Mouse (Mus musculus) CH12.LX (cell line): ENCODE measurements at regions not wholly inside any gene's neighbourhood (a gene's known extent, or its start where the extent isn't known, plus 50 kb on each side); places are given as distances from the start of the nearest gene placed in this dataset.

ENCODE experiments used
- DNase-seq: peaks from one replicate; pipeline ENCODE4 v3.0.0-alpha.2; 2013; ENCODE audit errors: extremely low read depth
- H3K27ac ChIP-seq: 2 replicates; pipeline ENCODE4 v1.5.1; 2012; ENCODE audit warnings: low read depth, mild to moderate bottlenecking, control low read depth, moderate library complexity; ENCODE audit not compliant: insufficient read depth
- H3K27me3 ChIP-seq: replicated peaks from 2 replicates; pipeline ENCODE3; 2012; ENCODE audit warnings: inconsistent platforms
- H3K36me3 ChIP-seq, 2 experiments: replicated peaks in 1 of 2; 2 replicates each; pipeline versions ENCODE3 to v1.6.1; 2012; ENCODE audit warnings: inconsistent platforms in 1 of 2, low read length in 1 of 2, mild to moderate bottlenecking in 1 of 2, mixed read lengths in 1 of 2, moderate library complexity in 1 of 2; ENCODE audit not compliant: control insufficient read depth in 1 of 2, insufficient read depth in 1 of 2
- H3K4me1 ChIP-seq, 2 experiments: 2 replicates each; pipeline ENCODE4 v1.6.1; 2012; ENCODE audit warnings: inconsistent platforms in 1 of 2, moderate library complexity in 1 of 2; ENCODE audit not compliant: insufficient read depth in 2 of 2, control insufficient read depth in 1 of 2
- H3K4me2 ChIP-seq: 2 replicates; pipeline ENCODE4 v1.6.1; 2012; ENCODE audit warnings: low read depth, mild to moderate bottlenecking, control low read depth; ENCODE audit not compliant: poor library complexity, insufficient read depth, severe bottlenecking
- H3K4me3 ChIP-seq, 3 experiments: fragments of 150-350 bp in 1 of 3; sonication (generic) in 1 of 3; replicated peaks in 1 of 3; 2 replicates each; pipeline versions ENCODE3 to v1.5.1; 2011 to 2012; ENCODE audit warnings: low read depth in 2 of 3, low read length in 2 of 3, mild to moderate bottlenecking in 2 of 3, moderate library complexity in 2 of 3, control low read depth in 1 of 3, improper control_type of control experiment in 1 of 3, inconsistent platforms in 1 of 3, mixed read lengths in 1 of 3; ENCODE audit not compliant: poor library complexity in 1 of 3
- H3K79me2 ChIP-seq: replicated peaks from 2 replicates; pipeline ENCODE4 v1.6.1; 2012; ENCODE audit warnings: mild to moderate bottlenecking, moderate library complexity; ENCODE audit not compliant: control insufficient read depth, poor library complexity, insufficient read depth, severe bottlenecking; ENCODE audit errors: extremely low read depth
- H3K9ac ChIP-seq: 2 replicates; pipeline ENCODE4 v1.6.1; 2012; ENCODE audit warnings: low read depth, mild to moderate bottlenecking, control low read depth, moderate library complexity; ENCODE audit not compliant: insufficient read depth
- H3K9me3 ChIP-seq: replicated peaks from 2 replicates; pipeline ENCODE3; 2012; ENCODE audit warnings: low read length, inconsistent platforms, mixed read lengths
- BHLHE40 ChIP-seq: IDR thresholded peaks from 2 replicates; pipeline ENCODE4 v1.6.1; 2011; ENCODE audit warnings: mild to moderate bottlenecking, low read depth, low read length, improper control_type of control experiment
- CHD1 ChIP-seq: IDR thresholded peaks from 2 replicates; pipeline ENCODE4 v1.6.1; 2012; ENCODE audit warnings: low read depth, low read length, improper control_type of control experiment, inconsistent platforms
- CHD2 ChIP-seq: IDR thresholded peaks from 2 replicates; pipeline ENCODE4 v1.6.1; 2011; ENCODE audit warnings: low read length, improper control_type of control experiment
- EP300 ChIP-seq: IDR thresholded peaks from 2 replicates; pipeline ENCODE4 v1.6.1; 2011; ENCODE audit warnings: low read length, improper control_type of control experiment
- ETS1 ChIP-seq: conservative IDR thresholded peaks from 2 replicates; pipeline ENCODE4 v1.6.1; 2012; ENCODE audit warnings: low read depth, mild to moderate bottlenecking, inconsistent platforms, low read length, improper control_type of control experiment, moderate library complexity
- GABPA ChIP-seq: IDR thresholded peaks from 2 replicates; pipeline ENCODE4 v1.6.1; 2012; ENCODE audit warnings: low read depth, low read length, improper control_type of control experiment, inconsistent platforms; ENCODE audit not compliant: insufficient replicate concordance
- HCFC1 ChIP-seq: IDR thresholded peaks from 2 replicates; pipeline ENCODE4 v1.6.1; 2012; ENCODE audit warnings: low read depth, mild to moderate bottlenecking, inconsistent platforms, low read length, improper control_type of control experiment
- IRF4 ChIP-seq: IDR thresholded peaks from 2 replicates; pipeline ENCODE4 v1.6.1; 2014; ENCODE audit warnings: low read depth, mild to moderate bottlenecking, inconsistent platforms, low read length, improper control_type of control experiment
- KAT2A ChIP-seq: IDR thresholded peaks from 2 replicates; pipeline ENCODE4 v1.6.1; 2012; ENCODE audit warnings: low read length, improper control_type of control experiment, inconsistent platforms; ENCODE audit not compliant: insufficient replicate concordance
- MAZ ChIP-seq: IDR thresholded peaks from 2 replicates; pipeline ENCODE4 v1.6.1; 2012; ENCODE audit warnings: low read depth, mild to moderate bottlenecking, inconsistent platforms, low read length, improper control_type of control experiment, moderate library complexity
- MEF2A ChIP-seq: IDR thresholded peaks from 2 replicates; pipeline ENCODE4 v1.6.1; 2014; ENCODE audit warnings: low read depth, mild to moderate bottlenecking, inconsistent platforms, low read length, improper control_type of control experiment, borderline replicate concordance
- MXI1 ChIP-seq: IDR thresholded peaks from 2 replicates; pipeline ENCODE4 v1.6.1; 2011; ENCODE audit warnings: mild to moderate bottlenecking, low read depth, low read length, improper control_type of control experiment
- MYC ChIP-seq: IDR thresholded peaks from 2 replicates; pipeline ENCODE4 v1.6.1; 2011; ENCODE audit warnings: low read depth, mild to moderate bottlenecking, improper control_type of control experiment, low read length
- PAX5 ChIP-seq: IDR thresholded peaks from 2 replicates; pipeline ENCODE4 v1.6.1; 2012; ENCODE audit warnings: low read length, inconsistent platforms, mixed read lengths
- POLR2A ChIP-seq: IDR thresholded peaks from 2 replicates; pipeline ENCODE4 v1.6.1; 2011; ENCODE audit warnings: low read depth, mild to moderate bottlenecking, improper control_type of control experiment, low read length
- RCOR1 ChIP-seq: conservative IDR thresholded peaks from 2 replicates; pipeline ENCODE4 v1.6.1; 2012; ENCODE audit warnings: low read depth, mild to moderate bottlenecking, inconsistent platforms, low read length, improper control_type of control experiment
- SIN3A ChIP-seq: IDR thresholded peaks from 2 replicates; pipeline ENCODE4 v1.6.1; 2012; ENCODE audit warnings: low read length, improper control_type of control experiment, inconsistent platforms
- UBTF ChIP-seq: IDR thresholded peaks from 2 replicates; pipeline ENCODE4 v1.6.1; 2012; ENCODE audit warnings: low read depth, mild to moderate bottlenecking, inconsistent platforms, low read length, improper control_type of control experiment, moderate library complexity
- USF1 ChIP-seq: IDR thresholded peaks from 2 replicates; pipeline ENCODE4 v1.6.1; 2014; ENCODE audit warnings: low read depth, mild to moderate bottlenecking, inconsistent platforms, low read length, improper control_type of control experiment
- USF2 ChIP-seq: conservative IDR thresholded peaks from 2 replicates; pipeline ENCODE4 v1.6.1; 2011; ENCODE audit warnings: low read depth, low read length, improper control_type of control experiment
- ZC3H11A ChIP-seq: IDR thresholded peaks from 2 replicates; pipeline ENCODE4 v1.6.1; 2012; ENCODE audit warnings: low read depth, mild to moderate bottlenecking, inconsistent platforms, low read length, improper control_type of control experiment
- ZMIZ1 ChIP-seq: IDR thresholded peaks from 2 replicates; pipeline ENCODE4 v1.6.1; 2012; ENCODE audit warnings: low read depth, mild to moderate bottlenecking, inconsistent platforms, low read length, improper control_type of control experiment
- dilution Hi-C: fragments of 300-500 bp; cut with MboI; formaldehyde crosslinking; loops from 2 replicates; pipeline ENCODE4 v1.14.3; 2020; ENCODE audit warnings: low sequenced_read_pairs; ENCODE audit not compliant: extremely low pct_unique_long_range_greater_than_20kb, extremely low pct_ligation_motif_present
- in situ Hi-C: fragments of 300-500 bp; cut with MboI; formaldehyde crosslinking; loops from 3 replicates; pipeline ENCODE4 v1.14.3; 2019; ENCODE audit warnings: low sequenced_read_pairs, low pct_ligation_motif_present, low pct_unique_long_range_greater_than_20kb, mixed read lengths

GRCm38 (mm10) chr8:34474593-34474992 lies 363.1 kb upstream of the Gm10131 start:
- DNase-seq, result no peak
- dilution Hi-C loops, result no loop called here
- H3K27me3 ChIP-seq, result no peaks in the 10 kb centered on the region
- in situ Hi-C loops, result no loop called here
- no peaks in the 10 kb centered on the region for H3K36me3 ChIP-seq
- TF ChIP-seq PAX5 (no peak), POLR2A (no peak), ETS1 (no peak)
- H3K4me2 ChIP-seq, result no peak overlapping the region
- no peaks in the 10 kb centered on the region for H3K4me1 ChIP-seq
- no peak overlapping the region for H3K27ac ChIP-seq
- H3K9me3 ChIP-seq, result no peaks in the 10 kb centered on the region
- H3K79me2 ChIP-seq, result no peaks in the 10 kb centered on the region
- no peak overlapping the region for H3K4me3 ChIP-seq
- H3K9ac ChIP-seq, result no peak overlapping the region

GRCm38 (mm10) chr8:34473769-34474168 lies 362.2 kb upstream of the Gm10131 start:
- Histone ChIP-seq H3K36me3 (no peaks in the 10 kb centered on the region), H3K4me1 (no peaks in the 10 kb centered on the region), H3K79me2 (no peaks in the 10 kb centered on the region), H3K4me3 (no peak overlapping the region), H3K4me2 (no peak overlapping the region), H3K27ac (no peak overlapping the region), H3K9ac (no peak overlapping the region), H3K27me3 (no peaks in the 10 kb centered on the region), H3K9me3 (no peaks in the 10 kb centered on the region)
- DNase-seq, result no peak
- TF ChIP-seq MYC (no peak), USF2 (no peak), UBTF (no peak), MEF2A (no peak), BHLHE40 (no peak), EP300 (no peak), HCFC1 (no peak), MXI1 (no peak), CHD1 (no peak), KAT2A (no peak), ZMIZ1 (no peak), MAZ (no peak), ZC3H11A (no peak), USF1 (no peak), SIN3A (no peak), GABPA (no peak), CHD2 (no peak), IRF4 (no peak), RCOR1 (no peak)
- in situ Hi-C loops (no loop called here), dilution Hi-C loops (no loop called here)
